Mouse (Mus musculus): ENCODE measurements at regions not wholly inside any gene's neighbourhood (a gene's known extent, or its start where the extent isn't known, plus 50 kb on each side); places are given as distances from the start of the nearest gene placed in this dataset. TPM values are rescaled to one million over a fixed set of nuclear protein-coding genes. Genes with fewer than 3 reads are reported as not detected.

- no peak overlapping the region for H3K4me2 ChIP-seq
- no peaks in the 10 kb centered on the region for H3K36me3 ChIP-seq
- H3K27ac ChIP-seq (replicated peaks), result no peak overlapping the region
- ATAC-seq (ENCODE audit: low FRiP score), result no peak
- no peaks in the 10 kb centered on the region for H3K9me3 ChIP-seq (replicated peaks)
- H3K4me1 ChIP-seq, result no peaks in the 10 kb centered on the region
- H3K9ac ChIP-seq (replicated peaks), result no peak overlapping the region
- no peak overlapping the region for H3K4me3 ChIP-seq (replicated peaks)
- H3K27me3 ChIP-seq (replicated peaks), result no peaks in the 10 kb centered on the region
- 78% methylated on average over 3 of the region's 3 CpGs for WGBS
Measured at GRCm38 (mm10) chr10:24981763-24982162, 54.5 kb upstream of the Arg1 start.

Small RNA genes lying in the stretch of these regions (microRNA-seq; reads per million reads assigned to microRNA genes)
- not detected for gene Gm22566
